In genomic region chr12:113222748-113223147, GRCm38 (mm10) we compare ENCODE assay signal across 8 mouse cellular contexts. TPM values are rescaled to one million over a fixed set of nuclear protein-coding genes. Genes with fewer than 3 reads are reported as not detected.
DNase-seq lines count a peak whose midpoint lies in the region; ATAC-seq and TF ChIP-seq lines count a peak whose summit lies in the region.

No protein-coding gene starts in this region.

- H3K9ac ChIP-seq in intestine, embryonic 15.5 days = no peak overlapping the region
- H3K9ac ChIP-seq in limb, embryonic 12.5 days (replicated peaks) = no peak overlapping the region
- H3K9ac ChIP-seq in midbrain, embryonic 12.5 days (replicated peaks) = no peak overlapping the region

- peak; percentile 39 for ATAC-seq in intestine, embryonic 15.5 days
- peak; percentile 18; the same call in 1 of the 2 replicates for ATAC-seq in limb, embryonic 12.5 days (ENCODE audit: insufficient number of reproducible peaks, insufficient read depth, low FRiP score, low TSS enrichment, low read depth)
- ATAC-seq in midbrain, embryonic 12.5 days (ENCODE audit: low FRiP score, low read depth) = peak; percentile 25

- no peak for DNase-seq in cerebellum, adult 2 months
- DNase-seq in cerebellum, adult 9-10 months = no peak
- peak; percentile 53 for DNase-seq in adrenal gland, postnatal 25 days
- DNase-seq in frontal cortex, postnatal 25 days (ENCODE audit: low spot score in 2 of 2) = peak; percentile 48 to 51
- DNase-seq in spleen, postnatal 10 days (ENCODE audit: low spot score in 2 of 2) = peak; percentile 64 to 82

- no peak for TF ChIP-seq POLR2A in cerebellum, adult 2 months (IDR thresholded peaks at IDR 0.05; ENCODE audit: borderline replicate concordance, insufficient read depth, low read length)

- no peaks in the 10 kb centered on the region for H3K9me3 ChIP-seq in intestine, embryonic 15.5 days
- peaks cover 3% of the 10 kb centered on the region; the same call in 1 of the 2 replicates for H3K9me3 ChIP-seq in limb, embryonic 12.5 days
- H3K9me3 ChIP-seq in midbrain, embryonic 12.5 days = no peaks in the 10 kb centered on the region

- no peaks in the 10 kb centered on the region for H3K4me1 ChIP-seq in cerebellum, adult 2 months (ENCODE audit: control insufficient read depth, insufficient read depth, low read length)
- H3K4me1 ChIP-seq in intestine, embryonic 15.5 days (replicated peaks) = no peaks in the 10 kb centered on the region
- H3K4me1 ChIP-seq in limb, embryonic 12.5 days (replicated peaks) = no peaks in the 10 kb centered on the region
- H3K4me1 ChIP-seq in midbrain, embryonic 12.5 days = no peaks in the 10 kb centered on the region

- H3K4me2 ChIP-seq in intestine, embryonic 15.5 days (replicated peaks) = no peak overlapping the region
- H3K4me2 ChIP-seq in limb, embryonic 12.5 days = no peak overlapping the region
- H3K4me2 ChIP-seq in midbrain, embryonic 12.5 days (replicated peaks) = no peak overlapping the region

- peak; percentile 43 for TF ChIP-seq CTCF in cerebellum, adult 2 months (IDR thresholded peaks at IDR 0.05; ENCODE audit: borderline replicate concordance, insufficient read depth, low read depth, low read length)

- H3K27me3 ChIP-seq in cerebellum, adult 2 months (ENCODE audit: control insufficient read depth, insufficient read depth, low read length) = no peaks in the 10 kb centered on the region
- no peaks in the 10 kb centered on the region for H3K27me3 ChIP-seq in intestine, embryonic 15.5 days (replicated peaks)
- no peaks in the 10 kb centered on the region for H3K27me3 ChIP-seq in limb, embryonic 12.5 days
- no peaks in the 10 kb centered on the region for H3K27me3 ChIP-seq in midbrain, embryonic 12.5 days

- H3K27ac ChIP-seq in cerebellum, adult 2 months (ENCODE audit: insufficient read depth, low read length) = no peak overlapping the region
- H3K27ac ChIP-seq in intestine, embryonic 15.5 days = no peak overlapping the region
- H3K27ac ChIP-seq in limb, embryonic 12.5 days = no peak overlapping the region
- H3K27ac ChIP-seq in midbrain, embryonic 12.5 days (replicated peaks) = no peak overlapping the region

- no peak overlapping the region for H3K4me3 ChIP-seq in cerebellum, adult 2 months (replicated peaks; ENCODE audit: insufficient read depth, low read depth, low read length)
- H3K4me3 ChIP-seq in intestine, embryonic 15.5 days (replicated peaks) = no peak overlapping the region
- H3K4me3 ChIP-seq in limb, embryonic 12.5 days (replicated peaks) = no peak overlapping the region
- no peak overlapping the region for H3K4me3 ChIP-seq in midbrain, embryonic 12.5 days

- H3K36me3 ChIP-seq in intestine, embryonic 15.5 days = no peaks in the 10 kb centered on the region
- H3K36me3 ChIP-seq in limb, embryonic 12.5 days = no peaks in the 10 kb centered on the region
- H3K36me3 ChIP-seq in midbrain, embryonic 12.5 days = no peaks in the 10 kb centered on the region

- WGBS in cerebellum, adult 2 months = 22% methylated on average over 6 of the region's 6 CpGs
- WGBS in intestine, embryonic 15.5 days = 38% methylated on average over 6 of the region's 6 CpGs
- WGBS in limb, embryonic 12.5 days = 29% methylated on average over 6 of the region's 6 CpGs
- WGBS in midbrain, embryonic 12.5 days = 33% methylated on average over 6 of the region's 6 CpGs

RNA-seq across cellular contexts. Expression of gene Tmem121, which starts 37.0 kb away (rescaled TPM):
- 30.9 and 31.3 TPM in 2 replicates for polyA plus RNA-seq in cerebellum, adult 2 months (2012; rRNA removed)
- total RNA-seq in adrenal gland, postnatal 25 days (2021) = 4.1 and 4.3 TPM in 2 replicates
- polyA plus RNA-seq in intestine, embryonic 15.5 days (2015; fragmentation: Nextera tagmentation; extraction: Ambion mirVana) = 6.7 and 7.5 TPM in 2 replicates
- 17.5 and 18.7 TPM in 2 replicates for polyA plus RNA-seq in limb, embryonic 12.5 days (2016; fragmentation: Nextera tagmentation; extraction: Ambion mirVana)
- polyA plus RNA-seq in midbrain, embryonic 12.5 days (2016; fragmentation: Nextera tagmentation; extraction: Ambion mirVana) = 25.1 and 25.3 TPM in 2 replicates

Comparison
In these comparisons a context has a peak if more than half of its experiments do, and no peak if none do; other contexts are left out.
1. DNase-seq: peak in adrenal gland, postnatal 25 days (single experiment), frontal cortex, postnatal 25 days (2 of 2) and spleen, postnatal 10 days (2 of 2); none in cerebellum, adult 2 months (0 of 2) and cerebellum, adult 9-10 months (single experiment).
2. Peak in every context shown above with its lines, with median percentiles within 50 percentile points of each other: ATAC-seq.